Mouse (Mus musculus) lung, postnatal 14 days (tissue): ENCODE measurements at regions not wholly inside any gene's neighbourhood (a gene's known extent, or its start where the extent isn't known, plus 50 kb on each side); places are given as distances from the start of the nearest gene placed in this dataset.
A peak's percentile ranks its signal among the peaks of the same experiment; 100 is the strongest.

Source experiments
- DNase-seq: peaks from one replicate; pipeline ENCODE4 v3.0.0; 2021

GRCm38 (mm10) chr5:58705561-58705960 lies 987.8 kb downstream of the Pcdh7 start:
- DNase-seq: no peak

- DNase-seq: no peak
Observed at GRCm38 (mm10) chr5:58712381-58712780, 994.6 kb downstream of the Pcdh7 start.

GRCm38 (mm10) chr5:58733366-58733765 lies 1015.6 kb downstream of the Pcdh7 start:
- no peak for DNase-seq

- DNase-seq: no peak
Observed at GRCm38 (mm10) chr5:58733961-58734360, 1016.2 kb downstream of the Pcdh7 start.

- peak; percentile 44 for DNase-seq
Observed at GRCm38 (mm10) chr5:58736610-58737009, 1018.8 kb downstream of the Pcdh7 start.

- DNase-seq: no peak
Observed at GRCm38 (mm10) chr5:58737264-58737883, 1019.6 kb downstream of the Pcdh7 start.

GRCm38 (mm10) chr5:58738041-58738440 lies 1020.3 kb downstream of the Pcdh7 start:
- DNase-seq: no peak

GRCm38 (mm10) chr5:58740759-58741158 lies 1023.0 kb downstream of the Pcdh7 start:
- no peak for DNase-seq

- no peak for DNase-seq
Observed at GRCm38 (mm10) chr5:58747684-58748083, 1029.9 kb downstream of the Pcdh7 start.

- no peak for DNase-seq
Observed at GRCm38 (mm10) chr5:58751777-58752176, 1034.0 kb downstream of the Pcdh7 start.
